Mouse (Mus musculus) adrenal gland, postnatal 14 days (tissue): ENCODE measurements at regions not wholly inside any gene's neighbourhood (a gene's known extent, or its start where the extent isn't known, plus 50 kb on each side); places are given as distances from the start of the nearest gene placed in this dataset.

ENCODE experiments used
- DNase-seq: peaks from one replicate; pipeline ENCODE4 v3.0.0; 2021; ENCODE audit warnings: mixed read lengths

DNA sequence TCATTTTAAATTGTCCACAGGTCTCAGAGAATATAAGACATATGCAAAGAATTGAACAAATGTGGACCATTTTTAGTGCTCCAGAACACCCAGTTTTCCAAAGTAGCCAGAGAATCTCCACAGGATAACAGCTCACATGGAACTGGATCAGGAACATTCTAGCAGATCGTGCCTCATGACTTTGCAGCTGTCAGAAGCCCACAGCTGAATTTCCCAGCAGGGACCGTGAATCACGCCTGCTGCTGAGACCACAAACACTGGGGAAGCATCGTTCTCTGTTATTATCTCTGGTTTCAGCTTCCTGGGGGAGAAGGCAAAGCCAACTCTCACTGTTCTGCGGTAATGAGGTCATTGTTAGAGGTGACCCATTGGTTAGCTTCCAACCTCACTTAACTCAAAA is 60.4 kb upstream of the Gpr139 start:
- DNase-seq: no peak

DNA sequence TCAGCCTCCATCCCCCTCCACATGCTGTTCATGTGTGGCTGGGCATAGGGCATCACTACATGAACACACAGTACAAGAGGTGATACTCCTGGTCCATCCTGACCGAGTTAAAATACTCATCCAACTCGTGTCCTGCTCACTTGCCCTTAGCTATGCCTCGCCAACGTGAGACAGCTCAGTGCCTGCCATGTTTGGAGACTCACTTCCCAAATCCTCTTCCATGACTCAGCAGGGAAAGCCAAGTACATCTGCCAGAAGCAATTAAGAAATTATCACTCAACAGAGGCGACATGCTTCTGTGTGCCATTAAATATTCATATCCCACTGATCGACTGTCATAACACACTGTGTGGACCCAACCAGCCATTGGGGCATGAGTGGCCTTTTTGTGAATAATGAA is 51.9 kb upstream of the Gpr139 start:
- DNase-seq: no peak
